Mouse (Mus musculus): ENCODE results near the gene Bcl2l10.
A peak's percentile ranks its signal among the peaks of the same experiment; 100 is the strongest.

Gene Bcl2l10

GRCm38 (mm10) chr9:75347458-75347857 is at the start of gene Bcl2l10:
Gene Bcl2l10 (plus strand): TSS chr9:75347758.
- no peak for DNase-seq

GRCm38 (mm10) chr9:75299342-75299741 is 48.2 kb upstream of the Bcl2l10 start:
- peak; percentile 50 to 72 for DNase-seq

- no peak for DNase-seq
These were observed 44.5 kb upstream of the Bcl2l10 start for GRCm38 (mm10) chr9:75303033-75303432.

DNA sequence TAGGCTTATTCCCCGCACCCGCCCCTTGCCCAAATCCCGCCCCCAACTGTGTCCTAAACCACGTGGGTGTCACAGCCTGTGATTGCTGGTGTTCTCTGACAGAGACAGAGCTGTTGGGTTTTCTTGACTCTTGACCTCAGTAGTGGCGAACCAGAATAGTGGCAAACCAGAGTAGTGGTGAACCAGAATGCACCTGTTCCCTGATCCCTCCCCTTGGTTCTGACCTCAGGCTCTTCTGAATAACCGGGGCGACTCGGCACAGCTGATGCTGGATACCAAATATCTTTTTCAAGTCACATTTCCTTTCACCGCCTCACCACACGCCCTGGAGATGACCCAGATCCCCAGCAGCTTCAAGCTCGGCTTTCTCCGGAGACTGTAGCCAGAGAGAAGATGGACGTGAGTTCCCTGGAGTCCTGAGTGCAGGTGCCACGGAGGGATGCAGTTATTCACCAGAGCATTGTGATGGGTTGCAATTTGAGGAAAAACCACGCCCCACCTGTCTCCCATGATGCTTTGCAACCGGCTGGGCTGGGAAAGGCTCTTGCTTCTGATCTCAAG is 43.8 kb upstream of the Bcl2l10 start:
- peak in 1 of 2 experiments; percentile 56 for DNase-seq

DNA sequence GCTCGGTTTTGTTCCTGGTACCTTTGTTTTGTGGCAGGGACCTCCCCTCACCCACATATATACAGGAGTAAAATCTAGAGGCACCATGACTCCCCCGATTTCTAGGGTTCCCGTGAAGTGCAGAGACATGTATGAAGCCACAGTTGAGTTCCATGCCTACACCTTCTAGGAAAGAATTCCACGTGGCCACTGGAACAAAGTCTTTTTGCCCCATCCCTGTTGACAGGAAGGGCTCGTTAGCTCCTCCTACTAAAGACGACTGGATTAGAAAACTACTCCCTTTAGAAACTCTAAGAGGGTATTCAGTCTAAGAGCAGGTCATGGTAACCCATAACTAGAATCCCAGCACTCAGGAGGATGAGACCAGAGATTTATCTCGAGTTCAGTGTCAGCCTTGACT is 43.3 kb upstream of the Bcl2l10 start:
- DNase-seq: no peak

GRCm38 (mm10) chr9:75306126-75306898 is 41.2 kb upstream of the Bcl2l10 start, which contains the start of gene Gnb5:
Gene Gnb5 (plus strand): TSS chr9:75306288.
- DNase-seq: peak; percentile 87 to 90

DNA sequence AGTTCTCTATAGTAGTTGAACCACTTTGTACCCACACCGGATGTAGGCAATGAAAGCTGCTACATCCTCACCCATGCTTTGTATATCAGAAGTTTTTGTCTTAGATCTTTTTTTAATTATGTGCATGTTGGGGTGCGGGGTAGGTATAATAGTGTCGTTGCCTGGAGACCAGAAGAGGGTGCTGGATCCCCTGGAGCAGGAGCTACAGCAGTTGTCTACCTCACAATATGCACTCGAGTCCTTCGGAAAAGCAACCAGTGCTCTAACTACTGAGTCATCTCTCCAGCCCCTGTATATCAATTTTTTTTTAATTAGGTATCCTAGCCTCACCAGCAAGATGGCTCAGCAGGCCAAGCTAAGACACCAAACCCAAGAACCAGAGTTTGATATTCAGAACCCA is 40.5 kb upstream of the Bcl2l10 start:
- DNase-seq: no peak

- DNase-seq: no peak
These were observed 38.9 kb upstream of the Bcl2l10 start for GRCm38 (mm10) chr9:75308621-75309020.

GRCm38 (mm10) chr9:75312008-75312407 is 35.5 kb upstream of the Bcl2l10 start:
- DNase-seq: peak; percentile 94 to 98

DNA sequence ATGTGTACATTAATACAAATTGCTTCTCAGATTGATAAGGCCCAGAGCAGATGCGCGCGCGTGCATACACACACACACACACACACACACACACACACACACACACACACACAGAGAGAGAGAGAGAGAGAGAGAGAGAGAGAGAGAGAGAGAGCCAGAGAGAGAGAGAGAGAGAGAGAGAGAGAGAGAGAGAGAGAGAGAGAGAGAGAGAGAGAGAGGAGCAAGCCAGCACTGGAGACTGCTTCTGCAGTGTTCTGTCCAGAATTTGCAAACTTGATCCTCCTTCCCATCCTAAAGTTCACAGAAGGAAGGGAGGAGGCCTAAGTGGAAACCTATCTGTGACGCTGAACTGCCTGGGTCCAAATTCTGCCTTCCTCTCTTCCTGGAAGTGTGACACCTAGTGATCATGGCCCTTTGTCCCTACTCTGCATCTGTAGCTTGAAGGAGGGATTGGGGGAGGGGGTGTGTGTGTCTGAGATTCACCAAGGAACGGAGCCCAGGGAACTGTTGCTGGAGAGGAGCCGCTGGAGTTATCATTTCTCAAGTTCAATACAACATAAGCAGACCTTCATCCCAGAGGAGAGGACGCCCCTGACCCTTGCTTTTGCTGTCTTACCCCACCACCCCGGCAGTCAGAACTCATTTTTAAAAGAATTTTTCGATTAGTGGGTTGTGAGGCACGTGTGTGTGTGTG is 34.3 kb upstream of the Bcl2l10 start:
- DNase-seq: peak; percentile 46 to 59

- DNase-seq: peak; percentile 94 to 95
These were observed 33.6 kb upstream of the Bcl2l10 start for GRCm38 (mm10) chr9:75313832-75314516.

DNA sequence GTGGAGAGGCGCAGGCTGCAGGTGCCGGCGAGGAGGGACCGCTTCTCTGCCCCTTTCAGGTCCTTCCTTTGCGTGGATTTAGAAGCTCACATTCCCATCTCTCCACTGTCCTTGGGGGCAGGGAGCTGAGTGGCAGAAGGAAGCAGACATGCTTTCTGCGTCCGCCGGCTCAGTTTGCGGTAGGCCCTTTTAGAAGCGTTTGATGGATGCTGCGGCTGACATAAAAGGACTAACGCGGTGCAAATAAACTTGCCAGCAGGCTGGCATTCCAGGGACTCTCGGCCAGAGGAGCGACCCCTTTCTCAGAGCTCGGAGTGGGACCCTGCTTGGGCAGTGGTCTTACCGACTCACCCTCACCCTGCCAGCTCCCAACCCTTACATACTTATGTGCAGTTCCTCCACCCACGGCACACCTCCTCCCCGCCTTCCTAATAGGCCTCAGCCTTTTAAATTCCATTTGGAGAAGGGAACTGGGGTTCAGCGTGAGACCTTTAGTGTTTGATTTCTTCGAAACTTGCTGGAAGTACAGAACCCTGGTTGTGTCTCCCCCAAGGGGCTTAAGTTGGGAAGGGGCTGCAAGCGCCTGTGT is 32.9 kb upstream of the Bcl2l10 start:
- no peak for DNase-seq

DNA sequence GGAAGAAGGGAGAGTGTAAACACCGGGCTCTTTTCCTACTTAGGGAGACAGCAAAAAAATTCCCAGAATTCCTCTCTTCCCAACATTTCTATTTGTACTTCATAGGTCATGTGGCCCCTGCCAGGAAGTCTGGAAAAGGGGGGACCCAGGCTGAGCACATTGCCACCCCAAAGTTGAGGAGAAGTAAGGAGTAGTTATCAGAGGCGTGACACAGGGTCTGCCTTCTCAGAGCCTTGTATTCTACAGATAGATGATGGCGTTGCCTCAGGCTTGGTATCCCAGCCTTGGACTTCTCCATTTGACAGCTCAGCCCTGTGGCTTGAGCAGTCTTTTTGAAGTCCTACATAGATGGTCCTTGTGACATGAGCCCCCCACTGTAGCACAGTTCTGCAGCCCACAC is 32.3 kb upstream of the Bcl2l10 start:
- DNase-seq: no peak

- DNase-seq: no peak
These were observed 30.8 kb upstream of the Bcl2l10 start for GRCm38 (mm10) chr9:75316771-75317170.

GRCm38 (mm10) chr9:75318196-75318595 is 29.4 kb upstream of the Bcl2l10 start:
- DNase-seq: no peak

DNA sequence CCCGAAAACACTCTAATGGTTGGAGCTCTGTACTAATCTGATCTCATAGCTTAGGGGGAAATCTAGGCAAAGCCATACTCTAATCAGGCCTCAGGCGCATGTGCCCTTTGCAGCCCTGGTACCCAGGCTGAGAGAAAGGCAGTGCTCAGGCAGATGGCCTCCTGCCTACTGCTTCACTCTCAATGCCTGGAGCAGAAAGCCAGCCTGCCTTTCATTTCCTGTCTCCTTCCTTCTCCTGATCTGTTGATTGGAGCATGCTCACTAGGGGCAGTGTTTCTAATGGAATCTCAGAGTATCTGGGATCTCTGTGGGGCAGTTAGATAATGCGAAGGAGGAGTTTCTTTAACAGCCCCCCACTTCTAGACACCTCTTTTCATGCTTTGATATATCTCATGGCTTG is 28.2 kb upstream of the Bcl2l10 start:
- peak; percentile 53 to 62 for DNase-seq

GRCm38 (mm10) chr9:75322099-75322885 is 25.3 kb upstream of the Bcl2l10 start:
- peak; percentile 50 to 52 for DNase-seq

DNA sequence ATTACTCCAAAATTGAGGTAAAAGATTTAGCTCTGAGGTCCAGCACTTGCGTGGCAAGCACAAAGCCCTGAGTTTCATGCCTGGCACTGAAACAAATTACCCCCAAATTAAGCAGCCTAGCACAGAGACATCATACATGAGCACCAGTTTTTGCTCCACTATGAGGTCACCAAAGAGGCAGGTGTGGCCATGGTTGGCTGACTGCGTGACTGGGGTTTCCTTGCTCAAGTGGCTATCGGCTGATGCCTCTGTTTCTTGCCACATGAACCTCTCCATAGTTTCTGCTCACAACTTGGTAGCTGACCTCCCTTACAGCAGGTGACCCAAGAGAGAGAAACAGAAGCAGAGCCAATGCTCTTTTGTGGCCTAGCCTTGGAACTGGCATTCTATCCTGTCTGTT is 19.5 kb upstream of the Bcl2l10 start:
- no peak for DNase-seq

- DNase-seq: no peak
These were observed 16.7 kb upstream of the Bcl2l10 start for GRCm38 (mm10) chr9:75330821-75331220.

GRCm38 (mm10) chr9:75334440-75334839 is 13.1 kb upstream of the Bcl2l10 start:
- no peak for DNase-seq

DNA sequence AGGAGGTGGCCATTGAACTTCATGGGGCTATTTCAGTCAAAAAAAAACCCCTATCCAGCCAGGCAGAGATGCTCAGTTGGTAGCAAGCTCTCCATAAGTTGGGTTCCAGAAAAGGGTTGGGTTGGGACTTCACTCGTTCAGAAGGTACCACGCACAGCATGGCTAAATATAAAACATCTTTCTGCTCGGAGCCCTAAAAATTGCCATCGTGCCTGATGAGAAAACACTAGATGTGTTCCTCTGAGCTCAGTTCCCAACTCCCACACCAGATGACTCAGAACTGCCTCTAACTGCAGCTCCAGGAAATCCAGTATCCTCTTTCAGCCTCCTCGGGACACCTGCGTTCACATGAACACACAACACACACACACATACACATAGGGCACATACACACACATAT is 9.5 kb upstream of the Bcl2l10 start:
- DNase-seq: no peak

- DNase-seq: no peak
These were observed 5.1 kb upstream of the Bcl2l10 start for GRCm38 (mm10) chr9:75342433-75342832.
